Mouse (Mus musculus) midbrain, embryonic 10.5 days (tissue): ENCODE measurements around the gene Caml. TPM values are rescaled to one million over a fixed set of nuclear protein-coding genes. Genes with fewer than 3 reads are reported as not detected.
A peak's percentile ranks its signal among the peaks of the same experiment; 100 is the strongest.
"Not testable (repeated sequence)": the region's sequence is repeated elsewhere in the genome, so short reads cannot be mapped to it uniquely, and the experiment has no call there.

Experiments
- DNase-seq: peaks from one replicate; pipeline ENCODE4 v3.0.0-alpha.2; 2017; ENCODE audit warnings: low spot score
- H3K27ac ChIP-seq: fragments of 300-500 bp; sonication (generic); replicated peaks from 2 replicates; pipeline ENCODE4 v1.5.1; 2016; ENCODE audit warnings: mild to moderate bottlenecking
- H3K27me3 ChIP-seq: fragments of 300-500 bp; sonication (generic); 2 replicates; pipeline ENCODE4 v1.6.1; 2016; ENCODE audit warnings: low read depth, mild to moderate bottlenecking; ENCODE audit not compliant: poor library complexity, severe bottlenecking
- H3K36me3 ChIP-seq: fragments of 300-500 bp; sonication (generic); 2 replicates; pipeline ENCODE4 v1.6.1; 2016; ENCODE audit warnings: mild to moderate bottlenecking, moderate library complexity
- H3K4me1 ChIP-seq: fragments of 300-500 bp; sonication (generic); 2 replicates; pipeline ENCODE4 v1.6.1; 2016
- H3K4me3 ChIP-seq: fragments of 300-500 bp; sonication (generic); 2 replicates; pipeline ENCODE4 v1.5.1; 2016; ENCODE audit warnings: mild to moderate bottlenecking, moderate library complexity
- H3K9me3 ChIP-seq: fragments of 300-500 bp; sonication (generic); replicated peaks from 2 replicates; pipeline ENCODE4 v1.6.1; 2016; ENCODE audit warnings: mild to moderate bottlenecking
- WGBS: fragments of 180-500 bp; shearing (Covaris S2); methylation state at CpG from one replicate; pipeline ENCODE4 v1.1.7; 2016; 5-methylcytosine and 5-hydroxymethylcytosine counted together
- polyA plus RNA-seq: library from polyadenylated mRNA; unstranded; fragments of >200 nt; fragmentation: Nextera tagmentation; extraction: Ambion mirVana; gene quantifications from 2 replicates; pipeline ENCODE4 v1.2.1, GENCODE M21; 2016

Caml gene
- polyA plus RNA-seq, 1 experiment from 2014 or later = 59.1 TPM

- Histone ChIP-seq H3K27me3 (no peaks in the 10 kb centered on the region), H3K4me3 (peak overlapping the region; percentile 99), H3K4me1 (peaks cover 22% of the 10 kb centered on the region), H3K27ac (peak overlapping the region; percentile 91), H3K9me3 (no peaks in the 10 kb centered on the region), H3K36me3 (peaks cover 66% of the 10 kb centered on the region)
- 0% methylated on average over 39 of the region's 40 CpGs for WGBS
- DNase-seq = no peak
These were observed 12.4 kb downstream of the Caml start for GRCm38 (mm10) chr13:55635146-55635571.

DNA sequence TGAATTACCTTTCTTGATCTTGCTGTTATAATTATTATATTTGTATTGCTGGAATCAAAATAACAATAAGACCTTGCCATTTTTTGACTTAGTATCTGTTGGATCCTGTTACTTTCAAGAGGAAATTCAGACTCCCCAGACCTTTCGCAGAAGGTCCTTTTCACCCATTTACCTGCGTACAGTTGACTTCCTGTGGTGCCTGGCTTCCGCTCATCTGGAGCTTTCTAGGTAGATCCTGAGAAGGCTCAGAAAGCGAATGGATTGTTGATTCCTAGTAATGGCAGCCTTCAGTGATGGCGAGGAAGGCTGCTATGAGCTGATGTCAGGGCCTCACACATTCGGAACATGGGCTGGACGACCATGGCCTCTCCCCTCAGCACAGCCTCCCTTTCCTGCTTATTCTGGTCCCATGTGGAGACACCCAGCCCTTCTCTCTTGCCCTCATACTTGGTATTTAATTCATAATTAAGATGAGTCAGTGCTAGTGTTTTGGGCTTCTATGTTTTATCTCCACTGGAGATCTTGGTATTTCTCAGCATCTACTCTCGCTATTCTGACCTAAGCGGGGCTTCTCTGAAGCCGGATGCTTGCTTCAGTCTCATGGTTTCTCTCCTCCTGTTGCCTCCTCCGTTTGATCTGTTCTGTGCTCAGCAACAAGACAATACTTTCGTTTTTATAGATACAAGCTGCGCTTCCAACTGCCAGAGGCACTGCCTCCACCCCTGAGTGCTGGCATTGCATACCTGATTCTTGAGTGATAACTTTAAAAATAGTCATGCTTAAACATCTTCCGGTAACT lies 13.6 kb downstream of the Caml start:
- Histone ChIP-seq H3K27me3 (no peaks in the 10 kb centered on the region), H3K9me3 (no peaks in the 10 kb centered on the region), H3K4me1 (peaks cover 22% of the 10 kb centered on the region), H3K27ac (no peak overlapping the region), H3K4me3 (peak overlapping the region; percentile 99), H3K36me3 (peaks cover 67% of the 10 kb centered on the region)
- 92% methylated on average over 14 of the region's 14 CpGs for WGBS
- DNase-seq = no peak

- not testable (repeated sequence) for H3K27ac ChIP-seq, H3K9me3 ChIP-seq, H3K27me3 ChIP-seq, H3K4me3 ChIP-seq
- H3K4me1 ChIP-seq = peaks cover 15% of the 10 kb centered on the region
- 68% methylated on average over 8 of the region's 8 CpGs for WGBS
- DNase-seq = peak; percentile 73
- H3K36me3 ChIP-seq = peaks cover 77% of the 10 kb centered on the region
These were observed 17.7 kb downstream of the Caml start for GRCm38 (mm10) chr13:55640480-55640879.

DNA sequence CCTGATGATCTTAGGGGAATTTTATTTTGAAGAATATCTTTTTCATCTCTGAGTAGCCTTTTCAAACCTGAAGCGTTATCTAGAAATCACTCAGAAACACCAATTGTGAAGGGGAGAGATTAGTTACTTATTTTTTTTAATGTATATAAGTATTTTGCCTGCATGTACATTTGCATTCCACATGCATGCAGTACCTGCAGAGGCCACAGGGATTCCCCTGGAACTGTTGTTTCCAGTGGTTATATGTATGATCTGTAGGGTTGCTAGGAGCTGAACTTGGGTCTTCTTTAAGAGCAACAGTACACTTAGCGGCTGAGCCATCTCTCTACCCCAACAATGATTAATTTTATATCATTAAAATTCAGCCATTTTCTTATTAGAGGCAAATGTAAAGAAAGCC lies 21.7 kb downstream of the Caml start:
- H3K4me1 ChIP-seq = no peaks in the 10 kb centered on the region
- no peak overlapping the region for H3K4me3 ChIP-seq
- H3K27ac ChIP-seq = no peak overlapping the region
- H3K27me3 ChIP-seq = no peaks in the 10 kb centered on the region
- peak; percentile 27 for DNase-seq
- 90% methylated on average over 2 of the region's 2 CpGs for WGBS
- no peaks in the 10 kb centered on the region for H3K9me3 ChIP-seq
- peaks cover 88% of the 10 kb centered on the region for H3K36me3 ChIP-seq

DNA sequence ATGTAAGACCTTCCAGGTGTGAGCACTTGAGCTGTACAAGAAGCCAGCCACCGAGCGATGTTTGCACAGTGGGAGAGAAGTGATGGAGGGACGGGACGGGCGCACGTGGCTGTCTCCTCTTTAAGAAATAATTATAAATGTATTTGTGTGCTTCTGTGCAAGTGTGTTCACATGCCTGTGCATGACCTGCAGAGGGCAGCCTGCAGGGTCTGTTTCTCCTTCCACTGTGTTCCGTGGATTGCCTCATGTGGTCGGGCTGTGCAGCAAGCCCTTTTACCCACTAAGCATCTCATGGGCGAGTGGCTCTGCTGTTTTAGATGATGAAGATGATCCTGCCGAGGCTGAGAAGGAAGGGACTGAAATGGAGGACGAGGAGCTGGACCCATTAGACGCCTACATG lies 27.3 kb downstream of the Caml start:
- Histone ChIP-seq H3K27me3 (no peaks in the 10 kb centered on the region), H3K9me3 (no peaks in the 10 kb centered on the region), H3K27ac (no peak overlapping the region), H3K4me3 (no peak overlapping the region), H3K4me1 (no peaks in the 10 kb centered on the region), H3K36me3 (peaks cover 100% of the 10 kb centered on the region)
- DNase-seq = no peak
- 88% methylated on average over 12 of the region's 12 CpGs for WGBS

- no peak overlapping the region for H3K4me3 ChIP-seq
- peaks cover 100% of the 10 kb centered on the region for H3K36me3 ChIP-seq
- DNase-seq = no peak
- no peaks in the 10 kb centered on the region for H3K4me1 ChIP-seq
- H3K27ac ChIP-seq = no peak overlapping the region
- WGBS = 94% methylated on average over 6 of the region's 6 CpGs
- no peaks in the 10 kb centered on the region for H3K27me3 ChIP-seq
- H3K9me3 ChIP-seq = no peaks in the 10 kb centered on the region
These were observed 28.2 kb downstream of the Caml start for GRCm38 (mm10) chr13:55650980-55651379.

- 84% methylated on average over 6 of the region's 6 CpGs for WGBS
- no peak overlapping the region for H3K27ac ChIP-seq
- H3K4me1 ChIP-seq = no peaks in the 10 kb centered on the region
- H3K9me3 ChIP-seq = no peaks in the 10 kb centered on the region; the same call in 1 of the 2 replicates
- peaks cover 96% of the 10 kb centered on the region for H3K36me3 ChIP-seq
- peak; percentile 44 for DNase-seq
- H3K27me3 ChIP-seq = no peaks in the 10 kb centered on the region
- no peak overlapping the region for H3K4me3 ChIP-seq
These were observed 45.7 kb downstream of the Caml start for GRCm38 (mm10) chr13:55668550-55668949.

- DNase-seq = no peak
- Histone ChIP-seq H3K36me3 (peaks cover 97% of the 10 kb centered on the region), H3K27me3 (no peaks in the 10 kb centered on the region), H3K27ac (no peak overlapping the region), H3K4me3 (no peak overlapping the region), H3K9me3 (no peaks in the 10 kb centered on the region; the same call in 1 of the 2 replicates), H3K4me1 (no peaks in the 10 kb centered on the region)
- 95% methylated on average over 6 of the region's 6 CpGs for WGBS
These were observed 49.9 kb downstream of the Caml start for GRCm38 (mm10) chr13:55672711-55673110.

- DNase-seq = no peak
- WGBS = 92% methylated on average over 8 of the region's 8 CpGs
- H3K4me1 ChIP-seq = no peaks in the 10 kb centered on the region
These were observed 54.6 kb downstream of the Caml start for GRCm38 (mm10) chr13:55677364-55677763.

More at GRCm38 (mm10) chr13:55677364-55677763, 54.6 kb downstream of the Caml start:
- no peaks in the 10 kb centered on the region for H3K27me3 ChIP-seq
- H3K9me3 ChIP-seq = no peaks in the 10 kb centered on the region
- no peak overlapping the region for H3K4me3 ChIP-seq
- no peak overlapping the region for H3K27ac ChIP-seq
- H3K36me3 ChIP-seq = peaks cover 97% of the 10 kb centered on the region

Other genes starting within 250 kb of the Caml start
- not detected in 2 replicates for gene Slc34a1, start 224.8 kb upstream of the Caml start, polyA plus RNA-seq
- gene Pfn3, start 207.8 kb upstream of the Caml start, polyA plus RNA-seq = not detected in 2 replicates
- gene F12, start 196.2 kb upstream of the Caml start, polyA plus RNA-seq = 0.14 TPM in 1 of 2 replicates, not detected in the other
- 41.8 and 51.4 TPM in 2 replicates for gene Grk6, start 177.9 kb upstream of the Caml start, polyA plus RNA-seq
- gene Prr7, start 158.7 kb upstream of the Caml start, polyA plus RNA-seq = 0.69 and 0.87 TPM in 2 replicates
- 381 and 466 TPM in 2 replicates for gene Dbn1, start 134.9 kb upstream of the Caml start, polyA plus RNA-seq
- gene Pdlim7, start 109.3 kb upstream of the Caml start, polyA plus RNA-seq = 191 and 195 TPM in 2 replicates
- 3.1 and 3.6 TPM in 2 replicates for gene Dok3, start 93.7 kb upstream of the Caml start, polyA plus RNA-seq
- 86.3 and 92.0 TPM in 2 replicates for gene Ddx41, start 86.3 kb upstream of the Caml start, polyA plus RNA-seq
- 56.7 and 63.1 TPM in 2 replicates for gene Fam193b, start 51.9 kb upstream of the Caml start, polyA plus RNA-seq
- gene Tmed9, start 49.3 kb upstream of the Caml start, polyA plus RNA-seq = 114 and 126 TPM in 2 replicates
- 30.5 and 37.6 TPM in 2 replicates for gene B4galt7, start 23.1 kb upstream of the Caml start, polyA plus RNA-seq
- 37.3 and 41.4 TPM in 2 replicates for gene Ddx46, start 12.0 kb downstream of the Caml start, polyA plus RNA-seq
- gene B230219D22Rik, start 70.1 kb downstream of the Caml start, polyA plus RNA-seq = 48.3 and 52.1 TPM in 2 replicates
- gene Txndc15, start 91.6 kb downstream of the Caml start, polyA plus RNA-seq = 77.6 and 84.3 TPM in 2 replicates
- gene Pcbd2, start 104.4 kb downstream of the Caml start, polyA plus RNA-seq = 33.8 and 34.8 TPM in 2 replicates
- gene Catsper3, start 161.6 kb downstream of the Caml start, polyA plus RNA-seq = not detected in 2 replicates
- gene Pitx1, start 213.2 kb downstream of the Caml start, polyA plus RNA-seq = 0.42 TPM in 1 of 2 replicates, not detected in the other